Mouse (Mus musculus): ENCODE measurements at regions not wholly inside any gene's neighbourhood (a gene's known extent, or its start where the extent isn't known, plus 50 kb on each side); places are given as distances from the start of the nearest gene placed in this dataset.

GRCm38 (mm10) chr4:121540040-121540439, 81.9 kb downstream of the Gm12887 start:
- peak; percentile 66 for DNase-seq (ENCODE audit: low read depth)

Data from 416B (cell line).